Mouse (Mus musculus) c-Kit-negative CD71-positive TER-119-positive erythroid progenitor cells, embryonic 14.5 days (primary cell): ENCODE results near the gene Ap5s1.

ENCODE experiments used
- DNase-seq: peaks from one replicate; pipeline ENCODE4 v3.0.0-alpha.2; 2013; ENCODE audit warnings: low read depth, low spot score

Ap5s1 gene

GRCm38 (mm10) chr2:131187602-131187922, 19.3 kb upstream of the Ap5s1 start:
- DNase-seq, result no peak

DNA sequence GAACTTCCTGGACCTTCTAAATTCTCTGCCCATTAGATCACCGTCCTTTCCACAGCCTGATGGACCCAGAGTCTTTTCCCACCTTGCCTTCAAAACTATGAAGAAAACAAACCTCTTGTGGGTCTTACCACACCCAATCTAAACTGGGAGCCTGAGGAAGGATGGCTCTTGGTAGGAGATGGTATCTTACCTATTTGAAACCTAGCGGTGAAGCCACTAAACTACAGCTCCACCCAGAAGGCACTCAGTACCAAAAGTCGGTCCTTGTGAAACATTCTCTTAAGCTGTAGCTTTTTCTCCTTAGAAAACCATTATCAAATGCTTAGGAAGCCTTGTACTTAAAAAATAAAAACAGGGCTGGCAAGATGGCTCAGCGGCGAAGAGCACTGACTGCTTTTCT, 18.6 kb upstream of the Ap5s1 start:
- peak; percentile 69 for DNase-seq

- DNase-seq, result no peak
Measured at GRCm38 (mm10) chr2:131189521-131190309, 17.2 kb upstream of the Ap5s1 start.

GRCm38 (mm10) chr2:131190344-131191004, 16.4 kb upstream of the Ap5s1 start:
- no peak for DNase-seq

- no peak for DNase-seq
Measured at GRCm38 (mm10) chr2:131191005-131191390, 15.9 kb upstream of the Ap5s1 start.

GRCm38 (mm10) chr2:131196606-131197316, 10.1 kb upstream of the Ap5s1 start:
- no peak for DNase-seq

GRCm38 (mm10) chr2:131200710-131201109, 6.2 kb upstream of the Ap5s1 start:
- DNase-seq, result no peak

GRCm38 (mm10) chr2:131201262-131201661, 5.6 kb upstream of the Ap5s1 start:
- no peak for DNase-seq

DNA sequence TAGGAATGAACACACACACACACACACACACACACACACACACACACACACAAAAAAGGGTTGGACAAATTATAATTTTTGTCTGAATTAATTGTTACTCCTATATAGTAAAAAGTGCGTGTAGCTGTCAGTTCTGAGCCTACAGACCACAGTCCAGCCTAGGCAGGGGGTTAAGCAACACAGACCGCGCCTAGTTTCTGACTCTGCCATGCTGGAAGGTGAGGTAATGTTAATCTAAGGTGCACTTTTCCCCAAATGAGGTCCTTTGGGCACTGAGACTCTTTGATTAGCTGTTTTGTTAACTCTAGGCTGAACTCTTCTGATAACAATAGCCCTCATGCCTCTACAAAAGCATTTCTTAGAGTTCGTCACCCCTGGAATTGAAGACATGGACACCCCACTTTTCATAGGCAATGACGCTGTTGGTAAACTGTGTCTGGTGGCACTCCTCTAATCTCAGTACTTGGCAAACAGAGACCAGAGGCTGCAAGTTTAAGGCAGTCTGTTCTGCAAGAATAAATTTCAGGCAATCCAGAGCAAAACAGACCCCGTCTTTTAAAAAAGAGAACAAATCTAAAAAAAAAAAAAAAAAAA, 3.0 kb upstream of the Ap5s1 start:
- DNase-seq, result no peak

GRCm38 (mm10) chr2:131204410-131204981, 2.4 kb upstream of the Ap5s1 start:
- no peak for DNase-seq

GRCm38 (mm10) chr2:131205521-131206182, 1.2 kb upstream of the Ap5s1 start:
- peak; percentile 74 for DNase-seq

- DNase-seq, result no peak
Measured at GRCm38 (mm10) chr2:131208356-131208755, 1.5 kb downstream of the Ap5s1 start.

- no peak for DNase-seq
Measured at GRCm38 (mm10) chr2:131209125-131209795, 2.4 kb downstream of the Ap5s1 start.

GRCm38 (mm10) chr2:131209969-131210792, 3.3 kb downstream of the Ap5s1 start:
- peak; percentile 81 for DNase-seq

DNA sequence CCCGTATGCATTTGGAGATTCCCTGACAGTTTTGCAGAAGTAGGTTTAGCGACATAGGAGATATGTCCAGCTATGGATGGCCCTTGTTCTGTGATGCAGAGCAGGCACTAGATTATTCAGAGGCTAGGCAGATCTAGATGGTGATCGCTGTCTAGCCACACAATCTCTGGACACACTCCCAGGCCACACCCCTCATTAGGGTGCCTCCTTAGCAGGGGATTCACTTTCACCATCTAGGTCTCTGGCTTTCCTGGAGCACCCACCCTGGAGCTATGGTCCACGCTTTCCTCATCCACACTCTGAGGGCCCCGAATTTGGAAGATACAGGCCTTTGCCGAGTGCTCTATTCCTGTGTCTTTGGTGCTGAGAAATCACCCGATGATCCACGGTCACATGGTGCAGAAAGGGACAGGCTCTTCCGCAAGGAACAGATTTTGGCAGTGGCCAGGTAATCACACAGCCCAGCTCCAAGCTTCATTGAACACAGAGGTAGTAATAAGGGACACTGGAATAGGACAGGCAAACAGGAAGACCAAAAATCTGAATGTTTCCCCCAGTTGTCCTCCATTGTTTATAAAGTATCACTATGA, 4.2 kb downstream of the Ap5s1 start:
- no peak for DNase-seq

- no peak for DNase-seq
Measured at GRCm38 (mm10) chr2:131213773-131214172, 6.9 kb downstream of the Ap5s1 start.

GRCm38 (mm10) chr2:131215941-131216858, 9.3 kb downstream of the Ap5s1 start:
- DNase-seq, result no peak

DNA sequence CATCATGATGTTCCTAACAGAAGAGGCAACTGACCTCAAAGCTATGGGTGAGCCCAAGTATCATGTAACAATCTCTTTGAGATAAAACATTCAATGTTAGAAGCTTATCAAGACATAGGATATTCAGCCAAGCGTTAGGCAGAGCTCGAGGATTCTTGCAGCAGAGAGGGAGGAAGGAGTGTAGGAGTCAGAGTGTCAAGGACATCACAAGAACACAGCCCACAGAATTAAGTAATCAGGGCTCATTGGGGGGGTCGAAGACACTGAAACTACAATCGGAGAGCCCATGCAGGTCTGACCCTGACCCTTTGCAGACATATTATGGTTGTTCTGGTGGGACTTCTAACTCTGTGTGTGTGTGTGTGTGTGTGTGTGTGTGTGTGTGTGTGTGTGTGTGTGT, 13.2 kb downstream of the Ap5s1 start:
- no peak for DNase-seq
